Mouse (Mus musculus) heart, embryonic 12.5 days (tissue): ENCODE measurements at regions not wholly inside any gene's neighbourhood (a gene's known extent, or its start where the extent isn't known, plus 50 kb on each side); places are given as distances from the start of the nearest gene placed in this dataset.

Experiments
- ATAC-seq: fragments of 200-750 bp; cut with Nextera tagmentation; 2 replicates; pipeline ENCODE4 v1.8.0; 2017; ENCODE audit warnings: moderate TSS enrichment, moderate library complexity; ENCODE audit not compliant: insufficient number of reproducible peaks, low FRiP score
- H3K27ac ChIP-seq: fragments of 300-500 bp; sonication (generic); 2 replicates; pipeline ENCODE4 v1.5.1; 2016; ENCODE audit warnings: mild to moderate bottlenecking, moderate library complexity; ENCODE audit not compliant: poor library complexity, severe bottlenecking
- H3K27me3 ChIP-seq: fragments of 300-500 bp; sonication (generic); replicated peaks from 2 replicates; pipeline ENCODE4 v1.6.1; 2016; ENCODE audit warnings: mild to moderate bottlenecking, moderate library complexity
- H3K36me3 ChIP-seq: fragments of 300-500 bp; sonication (generic); 2 replicates; pipeline ENCODE4 v1.6.1; 2016; ENCODE audit warnings: mild to moderate bottlenecking, moderate library complexity
- H3K4me1 ChIP-seq: fragments of 300-500 bp; sonication (generic); replicated peaks from 2 replicates; pipeline ENCODE4 v1.6.1; 2016; ENCODE audit warnings: mild to moderate bottlenecking
- H3K4me2 ChIP-seq: fragments of 300-500 bp; sonication (generic); 2 replicates; pipeline ENCODE4 v1.6.1; 2016; ENCODE audit warnings: mild to moderate bottlenecking, moderate library complexity
- H3K4me3 ChIP-seq: fragments of 300-500 bp; sonication (generic); 2 replicates; pipeline ENCODE4 v1.5.1; 2016; ENCODE audit warnings: mild to moderate bottlenecking
- H3K9ac ChIP-seq: fragments of 300-500 bp; sonication (generic); 2 replicates; pipeline ENCODE4 v1.6.1; 2016; ENCODE audit warnings: mild to moderate bottlenecking, moderate library complexity
- H3K9me3 ChIP-seq: fragments of 300-500 bp; sonication (generic); replicated peaks from 2 replicates; pipeline ENCODE4 v1.6.1; 2016; ENCODE audit warnings: mild to moderate bottlenecking, moderate library complexity
- WGBS: fragments of 180-500 bp; shearing (Covaris S2); methylation state at CpG from one replicate; pipeline ENCODE4 v1.1.7; 2016; 5-methylcytosine and 5-hydroxymethylcytosine counted together

- Histone ChIP-seq H3K9ac (no peak overlapping the region), H3K27me3 (no peaks in the 10 kb centered on the region; the same call in 1 of the 2 replicates), H3K36me3 (no peaks in the 10 kb centered on the region), H3K4me2 (no peak overlapping the region), H3K9me3 (no peaks in the 10 kb centered on the region), H3K4me1 (0 out of 2 replicates have a peak, but pooled peaks cover 5% of the 10 kb centered on the region), H3K27ac (no peak overlapping the region), H3K4me3 (no peak overlapping the region)
- no peak for ATAC-seq
- WGBS, result 65% methylated on average over 11 of the region's 11 CpGs
Observed at GRCm38 (mm10) chr11:45545896-45546626, 305.8 kb upstream of the Clint1 start.

- Histone ChIP-seq H3K4me3 (no peak overlapping the region), H3K9me3 (no peaks in the 10 kb centered on the region), H3K36me3 (no peaks in the 10 kb centered on the region), H3K27ac (no peak overlapping the region), H3K27me3 (no peaks in the 10 kb centered on the region; the same call in 1 of the 2 replicates), H3K9ac (no peak overlapping the region), H3K4me1 (0 out of 2 replicates have a peak, but pooled peaks cover 5% of the 10 kb centered on the region), H3K4me2 (no peak overlapping the region)
- 19% methylated on average over 2 of the region's 2 CpGs for WGBS
- no peak for ATAC-seq
Observed at GRCm38 (mm10) chr11:45546861-45547260, 305.0 kb upstream of the Clint1 start.

GRCm38 (mm10) chr11:45550376-45550775 lies 301.5 kb upstream of the Clint1 start:
- no peak overlapping the region for H3K4me2 ChIP-seq
- no peak overlapping the region for H3K4me3 ChIP-seq
- H3K9me3 ChIP-seq, result no peaks in the 10 kb centered on the region
- H3K27ac ChIP-seq, result no peak overlapping the region
- no peak overlapping the region for H3K9ac ChIP-seq
- WGBS, result 65% methylated on average over 7 of the region's 7 CpGs
- no peaks in the 10 kb centered on the region for H3K36me3 ChIP-seq
- 0 out of 2 replicates have a peak, but pooled peaks cover 5% of the 10 kb centered on the region for H3K4me1 ChIP-seq
- H3K27me3 ChIP-seq, result no peaks in the 10 kb centered on the region; the same call in 1 of the 2 replicates
- ATAC-seq, result no peak

- Histone ChIP-seq H3K9me3 (0 out of 2 replicates have a peak, but pooled peaks cover 3% of the 10 kb centered on the region), H3K27me3 (no peaks in the 10 kb centered on the region), H3K27ac (no peak overlapping the region), H3K9ac (no peak overlapping the region), H3K4me2 (no peak overlapping the region), H3K4me3 (no peak overlapping the region), H3K36me3 (no peaks in the 10 kb centered on the region), H3K4me1 (no peaks in the 10 kb centered on the region)
- ATAC-seq, result no peak
- 62% methylated on average over 5 of the region's 5 CpGs for WGBS
Observed at GRCm38 (mm10) chr11:45577469-45578154, 274.2 kb upstream of the Clint1 start.

- H3K4me3 ChIP-seq, result no peak overlapping the region
- WGBS, result 82% methylated on average over 3 of the region's 3 CpGs
- no peak for ATAC-seq
- no peaks in the 10 kb centered on the region for H3K4me1 ChIP-seq
- H3K27ac ChIP-seq, result no peak overlapping the region
- H3K27me3 ChIP-seq, result no peaks in the 10 kb centered on the region
- H3K9ac ChIP-seq, result no peak overlapping the region
- no peak overlapping the region for H3K4me2 ChIP-seq
- H3K36me3 ChIP-seq, result no peaks in the 10 kb centered on the region
- no peaks in the 10 kb centered on the region for H3K9me3 ChIP-seq
Observed at GRCm38 (mm10) chr11:45592335-45592734, 259.5 kb upstream of the Clint1 start.

- WGBS, result 68% methylated on average over 11 of the region's 11 CpGs
- Histone ChIP-seq H3K4me3 (no peak overlapping the region), H3K27me3 (no peaks in the 10 kb centered on the region), H3K36me3 (no peaks in the 10 kb centered on the region), H3K4me2 (no peak overlapping the region), H3K9me3 (no peaks in the 10 kb centered on the region), H3K9ac (no peak overlapping the region), H3K4me1 (no peaks in the 10 kb centered on the region), H3K27ac (no peak overlapping the region)
- ATAC-seq, result no peak
Observed at GRCm38 (mm10) chr11:45592890-45593642, 258.8 kb upstream of the Clint1 start.

GRCm38 (mm10) chr11:45595372-45595771 lies 256.5 kb upstream of the Clint1 start:
- WGBS, result 67% methylated on average over 6 of the region's 6 CpGs
- H3K27me3 ChIP-seq, result no peaks in the 10 kb centered on the region
- H3K4me1 ChIP-seq, result no peaks in the 10 kb centered on the region
- ATAC-seq, result no peak
- H3K9me3 ChIP-seq, result no peaks in the 10 kb centered on the region
- no peak overlapping the region for H3K9ac ChIP-seq
- no peak overlapping the region for H3K4me3 ChIP-seq
- H3K27ac ChIP-seq, result no peak overlapping the region
- no peaks in the 10 kb centered on the region for H3K36me3 ChIP-seq
- H3K4me2 ChIP-seq, result no peak overlapping the region

- Histone ChIP-seq H3K4me2 (no peak overlapping the region), H3K4me1 (no peaks in the 10 kb centered on the region), H3K36me3 (no peaks in the 10 kb centered on the region), H3K4me3 (no peak overlapping the region), H3K9me3 (no peaks in the 10 kb centered on the region), H3K9ac (no peak overlapping the region), H3K27ac (no peak overlapping the region), H3K27me3 (no peaks in the 10 kb centered on the region)
- no peak for ATAC-seq
- WGBS, result 82% methylated on average over 2 of the region's 2 CpGs
Observed at GRCm38 (mm10) chr11:45621824-45622223, 230.0 kb upstream of the Clint1 start.

- WGBS, result 78% methylated on average over 5 of the region's 5 CpGs
- ATAC-seq, result no peak
- H3K4me3 ChIP-seq, result no peak overlapping the region
Observed at GRCm38 (mm10) chr11:45622701-45623100, 229.2 kb upstream of the Clint1 start.

GRCm38 (mm10) chr11:45624233-45624632 lies 227.6 kb upstream of the Clint1 start:
- no peak overlapping the region for H3K4me3 ChIP-seq
- no peak overlapping the region for H3K9ac ChIP-seq
- no peak overlapping the region for H3K27ac ChIP-seq
- no peaks in the 10 kb centered on the region for H3K9me3 ChIP-seq
- no peak for ATAC-seq
- H3K36me3 ChIP-seq, result no peaks in the 10 kb centered on the region
- 43% methylated on average over 7 of the region's 7 CpGs for WGBS
- no peak overlapping the region for H3K4me2 ChIP-seq
- no peaks in the 10 kb centered on the region for H3K27me3 ChIP-seq
- no peaks in the 10 kb centered on the region for H3K4me1 ChIP-seq

More at GRCm38 (mm10) chr11:45622701-45623100, 229.2 kb upstream of the Clint1 start:
- Histone ChIP-seq H3K4me2 (no peak overlapping the region), H3K27me3 (no peaks in the 10 kb centered on the region), H3K36me3 (no peaks in the 10 kb centered on the region), H3K27ac (no peak overlapping the region), H3K9me3 (no peaks in the 10 kb centered on the region), H3K9ac (no peak overlapping the region), H3K4me1 (no peaks in the 10 kb centered on the region)

- WGBS, result 35% methylated on average over 1 of the region's 1 CpGs
Observed at GRCm38 (mm10) chr11:45629250-45629649, 222.6 kb upstream of the Clint1 start.

More at GRCm38 (mm10) chr11:45629250-45629649, 222.6 kb upstream of the Clint1 start:
- Histone ChIP-seq H3K9me3 (no peaks in the 10 kb centered on the region), H3K27ac (no peak overlapping the region), H3K4me2 (no peak overlapping the region), H3K4me1 (no peaks in the 10 kb centered on the region), H3K36me3 (no peaks in the 10 kb centered on the region), H3K27me3 (no peaks in the 10 kb centered on the region), H3K9ac (no peak overlapping the region), H3K4me3 (no peak overlapping the region)
- no peak for ATAC-seq
